Mouse (Mus musculus): ENCODE results near the gene Foxo1.

- TF ChIP-seq CTCF (IDR thresholded peaks at IDR 0.05; ENCODE audit: borderline replicate concordance, extremely low read depth, insufficient read depth, insufficient read length) (no peak), POLR2A (IDR thresholded peaks at IDR 0.05; ENCODE audit: borderline replicate concordance, extremely low read depth, insufficient read depth, insufficient read length, poor library complexity, severe bottlenecking) (no peak)
These were observed 74.7 kb downstream of the Foxo1 start for GRCm38 (mm10) chr3:52342801-52343200.

Data from brain, embryonic 14.5 days (tissue).